Mouse (Mus musculus) thymus, adult 2 months (tissue): ENCODE results near the gene Wdr26.

Experiments used
- CTCF ChIP-seq: fragments of 200-500 bp; IDR thresholded peaks from 2 replicates; pipeline ENCODE4 v1.5.1; 2012; ENCODE audit warnings: mild to moderate bottlenecking, control low read depth, low read length, moderate library complexity, borderline replicate concordance; ENCODE audit not compliant: control insufficient read depth, poor library complexity, insufficient read depth; ENCODE audit errors: extremely low read depth
- POLR2A ChIP-seq: fragments of 200-500 bp; IDR thresholded peaks from 2 replicates; pipeline ENCODE4 v1.6.1; 2012; ENCODE audit warnings: mild to moderate bottlenecking, low read length, control low read depth, moderate library complexity; ENCODE audit not compliant: control insufficient read depth, poor library complexity, insufficient read depth; ENCODE audit errors: extremely low read depth

DNA sequence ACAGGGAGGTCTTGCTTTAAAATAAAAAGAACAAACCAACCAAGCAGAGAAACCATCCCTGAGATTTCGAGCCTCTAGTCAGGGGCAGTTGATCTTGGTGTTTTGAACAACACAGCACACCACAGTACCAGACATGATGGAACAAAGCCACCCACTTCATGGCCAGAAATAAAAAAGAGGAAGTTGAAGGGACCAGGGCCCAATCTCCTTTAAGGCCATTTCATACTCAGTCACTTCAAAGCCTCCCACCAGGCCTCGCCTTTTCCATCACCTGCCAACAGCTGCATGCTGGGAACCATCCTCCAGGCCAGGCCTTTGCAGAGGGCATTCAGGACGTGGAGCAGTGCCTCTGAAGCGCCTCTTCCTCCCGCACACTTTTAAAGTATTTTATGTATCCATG lies 25.5 kb upstream of the Wdr26 start:
- TF ChIP-seq CTCF (no peak), POLR2A (no peak)
